Comparison of ENCODE assay signal across 8 mouse cellular contexts in genomic region chr8:124721862-124722515, GRCm38 (mm10). TPM values are rescaled to one million over a fixed set of nuclear protein-coding genes. Genes with fewer than 3 reads are reported as not detected.
DNase-seq lines count a peak whose midpoint lies in the region; ATAC-seq lines count a peak whose summit lies in the region.

Ttc13 (minus strand) TSS chr8:124721983.
Arv1 (plus strand) TSS chr8:124722139.

- ATAC-seq in hindbrain, embryonic 11.5 days (ENCODE audit: low FRiP score), result peak; percentile 99

- WGBS in hindbrain, embryonic 11.5 days, result under 1% methylated on average over 59 of the region's 59 CpGs

- peak within 1 kb of the TSS; percentile 81 for H3K4me2 ChIP-seq in hindbrain, embryonic 11.5 days (replicated peaks; ENCODE audit: low read depth, low read length)

- peak; percentile 98 for DNase-seq in Muller cell, postnatal 12 days (ENCODE audit: inconsistent ontology term)
- peak; percentile 98 for DNase-seq in cerebellum, adult 9-11 months
- peak; percentile 95 for DNase-seq in frontal cortex, adult 2 months (ENCODE audit: extremely low spot score in 1 of 2, low spot score in 1 of 2)
- DNase-seq in hindbrain, embryonic 11.5 days (ENCODE audit: low spot score), result peak; percentile 97
- DNase-seq in layer of hippocampus, postnatal 10 days (ENCODE audit: low spot score in 2 of 2), result peak; percentile 91 to 94
- peak; percentile 98 for DNase-seq in lung, postnatal 10 days
- peak; percentile 93 for DNase-seq in ovary, postnatal 36 days (ENCODE audit: low spot score)
- DNase-seq in thymus, postnatal 25 days, result peak; percentile 95

- H3K9me3 ChIP-seq in hindbrain, embryonic 11.5 days (ENCODE audit: control insufficient read depth, low read length), result no peaks in the 10 kb centered on the region

- peaks cover 8% of the 10 kb centered on the region; the same call in 1 of the 2 replicates for H3K4me1 ChIP-seq in hindbrain, embryonic 11.5 days (replicated peaks; ENCODE audit: control insufficient read depth, insufficient read depth, low read length)

- peak within 1 kb of the TSS; percentile 80 for H3K4me3 ChIP-seq in hindbrain, embryonic 11.5 days (ENCODE audit: low read depth, low read length)

- peak within 1 kb of the TSS; percentile 17; the same call in 1 of the 2 replicates for H3K27ac ChIP-seq in hindbrain, embryonic 11.5 days (ENCODE audit: low read depth, low read length)

- no peaks in the 10 kb centered on the region for H3K27me3 ChIP-seq in hindbrain, embryonic 11.5 days (ENCODE audit: control insufficient read depth, insufficient read depth, low read length)

- peak within 1 kb of the TSS; percentile 82 for H3K9ac ChIP-seq in hindbrain, embryonic 11.5 days (ENCODE audit: low read depth, low read length)

- no peaks in the 10 kb centered on the region for H3K36me3 ChIP-seq in hindbrain, embryonic 11.5 days (ENCODE audit: control insufficient read depth, insufficient read depth, low read length)

RNA-seq across cellular contexts. Expression of gene Ttc13, which starts in this region (rescaled TPM):
- 40.7 and 44.3 TPM in 2 replicates for polyA plus RNA-seq in frontal cortex, adult 2 months (2012; rRNA removed)
- 59.0 and 59.1 TPM in 2 replicates for polyA plus RNA-seq in hindbrain, embryonic 11.5 days (2014; fragmentation: Nextera tagmentation; extraction: Ambion mirVana)
- total RNA-seq in layer of hippocampus, postnatal 10 days (2021), result 10 to 100 TPM; 59.3 to 61.0 TPM

RNA-seq across cellular contexts. Expression of gene Arv1, which starts in this region (rescaled TPM):
- 20.9 and 22.1 TPM in 2 replicates for polyA plus RNA-seq in frontal cortex, adult 2 months (2012; rRNA removed)
- 32.2 and 34.0 TPM in 2 replicates for polyA plus RNA-seq in hindbrain, embryonic 11.5 days (2014; fragmentation: Nextera tagmentation; extraction: Ambion mirVana)
- 10 to 100 TPM; 15.6 to 20.2 TPM for total RNA-seq in layer of hippocampus, postnatal 10 days (2021)

Comparison
In these comparisons a context has a peak if more than half of its experiments do, and no peak if none do; other contexts are left out.
1. Peak in every context shown above with its lines: DNase-seq, ATAC-seq, H3K4me3 ChIP-seq and H3K27ac ChIP-seq.